Comparison of ENCODE assay signal across 11 mouse cellular contexts in the genomic region with DNA sequence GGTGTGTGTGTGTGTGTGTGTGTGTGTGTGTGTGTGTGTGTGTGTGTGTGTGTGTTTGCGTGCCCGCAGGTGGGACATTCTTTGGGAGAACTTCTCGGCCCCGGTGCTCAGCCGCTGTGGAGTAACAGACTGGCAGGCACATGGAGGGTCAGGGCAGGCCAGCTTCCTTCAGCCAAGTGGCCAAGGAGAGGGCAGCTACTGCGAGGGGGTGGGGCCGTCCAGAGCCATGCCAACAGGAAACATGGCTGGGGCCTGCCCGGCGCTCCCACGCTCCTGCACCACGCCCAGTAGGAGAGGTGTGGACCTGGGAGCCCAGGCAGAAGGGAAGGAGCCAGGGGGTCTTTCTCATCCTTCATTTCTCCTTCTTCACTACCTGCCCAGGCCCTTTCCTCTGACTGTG. TPM values are rescaled to one million over a fixed set of nuclear protein-coding genes. Genes with fewer than 3 reads are reported as not detected.
A peak's percentile ranks its signal among the peaks of the same experiment; 100 is the strongest.
DNase-seq lines count a peak whose midpoint lies in the region; ATAC-seq and TF ChIP-seq lines count a peak whose summit lies in the region.
"Had no signal": no experiment of that assay in that cellular context is flagged by ENCODE, and none has a peak within 500 bp of the region (broad histone marks: within the 10 kb centered on the region; RNA-seq: fewer than 3 reads in every experiment).

No protein-coding gene starts in this region.

- TF ChIP-seq EP300 in lung, postnatal 0 days (IDR thresholded peaks at IDR 0.05) = no peak

- no peaks in the 10 kb centered on the region for H3K36me3 ChIP-seq in lung, postnatal 0 days (ENCODE audit: insufficient read depth, low read length)
- H3K36me3 ChIP-seq: embryonic facial prominence, embryonic 13.5 days had no signal

- no peak overlapping the region for H3K4me3 ChIP-seq in lung, postnatal 0 days (ENCODE audit: low read depth, low read length)
- H3K4me3 ChIP-seq: embryonic facial prominence, embryonic 13.5 days had no signal

- H3K4me1 ChIP-seq in lung, postnatal 0 days (ENCODE audit: insufficient read depth, low read depth, low read length) = peaks cover 3% of the 10 kb centered on the region

- no peak for ATAC-seq in CD4-positive, CD25-positive, alpha-beta regulatory T cell, adult 4 months
- ATAC-seq in lung, postnatal 0 days = peak; percentile 77

- H3K27me3 ChIP-seq in lung, postnatal 0 days (replicated peaks; ENCODE audit: insufficient read depth, low read length) = no peaks in the 10 kb centered on the region

- H3K4me2 ChIP-seq in lung, postnatal 0 days (replicated peaks; ENCODE audit: low read depth, low read length) = no peak overlapping the region
- H3K4me2 ChIP-seq: embryonic facial prominence, embryonic 13.5 days had no signal

- peak; percentile 38 for DNase-seq in CD4-positive, CD25-positive, alpha-beta regulatory T cell, adult 2 months (ENCODE audit: low read depth, low spot score)
- DNase-seq in thymus, postnatal 14 days = peak; percentile 49
- DNase-seq in thymus, adult 18-20 months = no peak
- peak; percentile 70 for DNase-seq in lung, postnatal 0 days (ENCODE audit: low spot score)
- peak; percentile 50 to 60 for DNase-seq in thymus, postnatal 36 days
- DNase-seq in embryo, embryonic 10 days (ENCODE audit: low spot score) = no peak
- no peak for DNase-seq in gastrocnemius, postnatal 25 days

- H3K9ac ChIP-seq in lung, postnatal 0 days (replicated peaks; ENCODE audit: low read depth) = no peak overlapping the region
- H3K9ac ChIP-seq: embryonic facial prominence, embryonic 13.5 days had no signal

- no peaks in the 10 kb centered on the region for H3K9me3 ChIP-seq in lung, postnatal 0 days (ENCODE audit: low read length)
- H3K9me3 ChIP-seq: embryonic facial prominence, embryonic 13.5 days had no signal

- WGBS in lung, postnatal 0 days = 19% methylated on average over 7 of the region's 11 CpGs

- no peak overlapping the region for H3K27ac ChIP-seq in lung, postnatal 0 days (ENCODE audit: low read length)
- H3K27ac ChIP-seq: embryonic facial prominence, embryonic 13.5 days had no signal

- TF ChIP-seq CTCF in lung, postnatal 0 days (IDR thresholded peaks at IDR 0.05) = no peak

RNA-seq across cellular contexts. Expression of a gene that starts 2.2 kb away (rescaled TPM):
- 100 to 1,000 TPM; 130 to 152 TPM for polyA plus RNA-seq in CD4-positive, CD25-positive, alpha-beta regulatory T cell, adult 4 months (2017; shearing (Covaris generic))
- 2.0 and 2.6 TPM in 2 replicates for polyA plus RNA-seq in lung, postnatal 0 days (2015; fragmentation: Nextera tagmentation; extraction: Ambion mirVana)
- total RNA-seq in gastrocnemius, postnatal 25 days (2021) = under 1 TPM; 0.13 to 0.70 TPM

RNA-seq across cellular contexts. Expression of a gene that starts 23.3 kb away (rescaled TPM):
- polyA plus RNA-seq in CD4-positive, CD25-positive, alpha-beta regulatory T cell, adult 4 months (2017; shearing (Covaris generic)) = under 1 TPM in 1 of 2 experiments, not detected in 1; 0.19 TPM
- polyA plus RNA-seq in lung, postnatal 0 days (2015; fragmentation: Nextera tagmentation; extraction: Ambion mirVana) = not detected in 2 replicates
- not detected for total RNA-seq in gastrocnemius, postnatal 25 days (2021)
- total RNA-seq: heart, postnatal 36 days had no signal
- polyA plus RNA-seq: limb, embryonic 11.5 days had no signal

RNA-seq across cellular contexts. Expression of a gene that starts 27.1 kb away (rescaled TPM):
- polyA plus RNA-seq in CD4-positive, CD25-positive, alpha-beta regulatory T cell, adult 4 months (2017; shearing (Covaris generic)) = 10 to 100 TPM; 27.9 to 29.4 TPM
- 15.2 and 16.4 TPM in 2 replicates for polyA plus RNA-seq in lung, postnatal 0 days (2015; fragmentation: Nextera tagmentation; extraction: Ambion mirVana)
- total RNA-seq in gastrocnemius, postnatal 25 days (2021) = 10 to 100 TPM in 1 of 2 experiments, 1 to 10 TPM in 1; 8.2 to 11.0 TPM

RNA-seq across cellular contexts. Expression of a gene that starts 38.6 kb away (rescaled TPM):
- not detected for polyA plus RNA-seq in CD4-positive, CD25-positive, alpha-beta regulatory T cell, adult 4 months (2017; shearing (Covaris generic))
- 0.27 TPM in 2 replicates for polyA plus RNA-seq in lung, postnatal 0 days (2015; fragmentation: Nextera tagmentation; extraction: Ambion mirVana)
- not detected for total RNA-seq in gastrocnemius, postnatal 25 days (2021)
- total RNA-seq: heart, postnatal 36 days had no signal
- polyA plus RNA-seq: limb, embryonic 11.5 days had no signal

RNA-seq across cellular contexts. Expression of a gene that starts 55.8 kb away (rescaled TPM):
- 10 to 100 TPM; 10.6 to 13.8 TPM for polyA plus RNA-seq in CD4-positive, CD25-positive, alpha-beta regulatory T cell, adult 4 months (2017; shearing (Covaris generic))
- polyA plus RNA-seq in lung, postnatal 0 days (2015; fragmentation: Nextera tagmentation; extraction: Ambion mirVana) = 5.2 and 5.7 TPM in 2 replicates
- 1 to 10 TPM; 1.3 to 1.8 TPM for total RNA-seq in gastrocnemius, postnatal 25 days (2021)

Comparison
In these comparisons a context has a peak if more than half of its experiments do, and no peak if none do; other contexts are left out.
1. DNase-seq: peak in CD4-positive, CD25-positive, alpha-beta regulatory T cell, adult 2 months (single experiment), thymus, postnatal 14 days (single experiment), lung, postnatal 0 days (single experiment) and thymus, postnatal 36 days (2 of 2); none in thymus, adult 18-20 months (0 of 2), embryo, embryonic 10 days (single experiment) and gastrocnemius, postnatal 25 days (single experiment).
2. RNA of a gene that starts 2.2 kb away (polyA plus RNA-seq): 130 to 152 TPM in CD4-positive, CD25-positive, alpha-beta regulatory T cell, adult 4 months; 2.0 to 2.6 TPM in lung, postnatal 0 days; every median in the first group is over 10 times any median in the second.